Comparison of ENCODE assay signal across 19 mouse cellular contexts in the genomic region with DNA sequence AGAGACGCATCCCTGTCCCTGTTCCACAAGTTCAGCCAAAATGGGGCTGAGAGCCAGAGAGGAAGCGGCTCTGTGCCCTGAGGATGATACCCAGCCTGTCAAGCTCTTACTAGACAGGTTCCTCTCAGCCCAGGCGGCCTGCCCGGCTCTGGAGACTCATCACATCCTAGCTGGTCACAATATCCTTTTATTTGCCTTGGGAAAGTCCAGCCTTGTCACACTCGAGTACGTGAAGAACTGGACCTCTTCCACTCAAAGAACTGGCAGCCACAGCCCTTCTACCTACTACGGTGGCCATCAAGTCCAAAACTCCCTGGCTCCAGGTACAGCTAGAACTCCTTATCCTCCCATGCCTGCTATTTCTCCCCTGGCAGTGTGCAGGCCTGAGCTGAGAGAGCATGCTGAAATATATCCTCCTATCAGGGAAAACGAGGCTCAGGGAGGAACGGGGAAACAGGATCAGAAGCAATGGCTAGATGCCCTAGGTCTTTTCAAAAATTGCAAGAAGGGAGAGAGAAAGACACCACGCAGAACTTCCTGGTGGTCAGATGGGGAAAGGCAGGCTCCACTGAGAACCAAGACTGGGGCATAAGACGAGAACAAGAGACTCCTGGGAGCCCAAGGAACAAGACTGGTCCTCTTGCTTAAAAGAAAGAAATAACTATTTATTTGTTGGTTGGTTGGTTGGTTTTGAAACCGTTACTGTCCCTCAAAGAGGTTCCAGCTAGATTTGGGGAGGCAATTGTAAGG. TPM values are rescaled to one million over a fixed set of nuclear protein-coding genes. Genes with fewer than 3 reads are reported as not detected.
A peak's percentile ranks its signal among the peaks of the same experiment; 100 is the strongest.
DNase-seq lines count a peak whose midpoint lies in the region; TF ChIP-seq lines count a peak whose summit lies in the region.
"Had no signal": no experiment of that assay in that cellular context is flagged by ENCODE, and none has a peak within 500 bp of the region (broad histone marks: within the 10 kb centered on the region; RNA-seq: fewer than 3 reads in every experiment).

No protein-coding gene starts in this region.

- H3K27ac ChIP-seq in cerebellum, adult 2 months (ENCODE audit: insufficient read depth, low read length) = peak overlapping the region; percentile 95
- H3K27ac ChIP-seq in left cerebral cortex, adult 2 months = peak overlapping the region; percentile 89; the same call in 1 of the 2 replicates
- H3K27ac ChIP-seq in olfactory bulb, adult 2 months (ENCODE audit: insufficient read depth, low read depth, low read length) = no peak overlapping the region
- H3K27ac ChIP-seq: embryonic facial prominence, embryonic 13.5 days; hindbrain, embryonic 12.5 days; limb, embryonic 10.5 days; liver, embryonic 13.5 days; neural tube, embryonic 15.5 days; stomach, embryonic 15.5 days had no signal

- DNase-seq in cerebellum, adult 2 months = peak; percentile 66 to 70
- no peak for DNase-seq in cerebellum, postnatal 4 days (ENCODE audit: low spot score in 2 of 2)
- DNase-seq in left cerebral cortex, adult 2 months (ENCODE audit: extremely low spot score in 1 of 2, low spot score in 2 of 2) = no peak
- no peak for DNase-seq in left cerebral cortex, postnatal 4 days
- DNase-seq in cerebellum, adult 8-10 months = peak; percentile 65
- DNase-seq in thymus, postnatal 10 days (ENCODE audit: low spot score in 2 of 2) = no peak
- DNase-seq in liver = no peak
- DNase-seq: adrenal gland, adult 8-10 months; kidney, adult 2 months; kidney, postnatal 36 days; liver, embryonic 13.5 days had no signal

- intact Hi-C loops in left cerebral cortex, adult 2 months (cut with DNase I) = no loop called here
- intact Hi-C loops in left cerebral cortex, postnatal 4 days (cut with DNase I) = no loop called here

- peak overlapping the region; percentile 51 for H3K4me3 ChIP-seq in cerebellum, adult 2 months (replicated peaks; ENCODE audit: insufficient read depth, low read depth, low read length)
- H3K4me3 ChIP-seq in left cerebral cortex, adult 2 months = peak overlapping the region; percentile 57; the same call in 1 of the 2 replicates
- H3K4me3 ChIP-seq in olfactory bulb, adult 2 months (ENCODE audit: insufficient read depth, low read depth, low read length) = no peak overlapping the region
- H3K4me3 ChIP-seq: liver, embryonic 13.5 days had no signal

- no peak for TF ChIP-seq CTCF in cerebellum, adult 2 months (IDR thresholded peaks at IDR 0.05; ENCODE audit: borderline replicate concordance, insufficient read depth, low read depth, low read length)
- TF ChIP-seq CTCF in left cerebral cortex, adult 2 months (IDR thresholded peaks at IDR 0.05) = peak; percentile 25
- 0 out of 2 replicates have a peak, but pooled peaks have one; percentile 5 for TF ChIP-seq CTCF in olfactory bulb, adult 2 months (IDR thresholded peaks at IDR 0.05; ENCODE audit: insufficient read depth, low read depth, low read length)

- H3K4me1 ChIP-seq in cerebellum, adult 2 months (ENCODE audit: control insufficient read depth, insufficient read depth, low read length) = peaks cover 69% of the 10 kb centered on the region
- peaks cover 57% of the 10 kb centered on the region for H3K4me1 ChIP-seq in olfactory bulb, adult 2 months (ENCODE audit: control insufficient read depth, insufficient read depth, low read length)

- no peaks in the 10 kb centered on the region for H3K27me3 ChIP-seq in cerebellum, adult 2 months (ENCODE audit: control insufficient read depth, insufficient read depth, low read length)

- 0 out of 2 replicates have a peak, but pooled peaks have one; percentile 17 for TF ChIP-seq POLR2A in cerebellum, adult 2 months (IDR thresholded peaks at IDR 0.05; ENCODE audit: borderline replicate concordance, insufficient read depth, low read length)
- TF ChIP-seq POLR2A in olfactory bulb, adult 2 months (IDR thresholded peaks at IDR 0.05; ENCODE audit: insufficient read depth, low read depth, low read length) = no peak

- WGBS in cerebellum, adult 2 months = 18% methylated on average over 12 of the region's 12 CpGs
- 75% methylated on average over 12 of the region's 12 CpGs for WGBS in olfactory bulb, adult 2 months

RNA-seq across cellular contexts. Expression of a gene that starts 27.9 kb away (rescaled TPM):
- polyA plus RNA-seq in cerebellum, adult 2 months (2012; rRNA removed) = 127 and 142 TPM in 2 replicates
- 100 to 1,000 TPM; 308 to 318 TPM for total RNA-seq in left cerebral cortex, adult 2 months (2021)
- total RNA-seq in left cerebral cortex, postnatal 4 days (2021) = 100 to 1,000 TPM; 163 to 177 TPM
- not detected in 2 replicates for polyA plus RNA-seq in olfactory bulb, adult 2 months (2012; ENCODE audit: insufficient read depth, insufficient read length, low replicate concordance, missing spikeins)
- total RNA-seq: megakaryocyte progenitor cell, adult 5-6 weeks had no signal
- polyA plus RNA-seq: liver, embryonic 13.5 days had no signal

RNA-seq across cellular contexts. Expression of a gene that starts 48.0 kb away (rescaled TPM):
- not detected in 2 replicates for polyA plus RNA-seq in cerebellum, adult 2 months (2012; rRNA removed)
- total RNA-seq in left cerebral cortex, adult 2 months (2021) = not detected
- total RNA-seq in left cerebral cortex, postnatal 4 days (2021) = under 1 TPM in 1 of 2 experiments, not detected in 1; 0.26 TPM
- polyA plus RNA-seq in olfactory bulb, adult 2 months (2012; ENCODE audit: insufficient read depth, insufficient read length, low replicate concordance, missing spikeins) = not detected in 2 replicates
- total RNA-seq: megakaryocyte progenitor cell, adult 5-6 weeks had no signal
- polyA plus RNA-seq: heart, embryonic 14.5 days; kidney, adult 2 months had no signal

Comparison
In these comparisons a context has a peak if more than half of its experiments do, and no peak if none do; other contexts are left out.
1. DNase-seq: peak in cerebellum, adult 2 months (2 of 2) and cerebellum, adult 8-10 months (single experiment); none in cerebellum, postnatal 4 days (0 of 2), left cerebral cortex, adult 2 months (0 of 2), left cerebral cortex, postnatal 4 days (single experiment), thymus, postnatal 10 days (0 of 2) and liver (single experiment).